In genomic region chr15:91502661-91503060, GRCm38 (mm10) we compare ENCODE assay signal across 11 mouse cellular contexts.
DNase-seq lines count a peak whose midpoint lies in the region; ATAC-seq and TF ChIP-seq lines count a peak whose summit lies in the region.
"Had no signal": no experiment of that assay in that cellular context is flagged by ENCODE, and none has a peak within 500 bp of the region (broad histone marks: within the 10 kb centered on the region; RNA-seq: fewer than 3 reads in every experiment).

No protein-coding gene starts in this region.

- H3K4me2 ChIP-seq in kidney, embryonic 14.5 days (replicated peaks; ENCODE audit: low read depth, low read length): no peak overlapping the region
- H3K4me2 ChIP-seq in hindbrain, embryonic 15.5 days: no peak overlapping the region
- no peak overlapping the region for H3K4me2 ChIP-seq in intestine, postnatal 0 days (replicated peaks; ENCODE audit: low read depth)

- TF ChIP-seq CTCF in intestine, postnatal 0 days (IDR thresholded peaks at IDR 0.05; ENCODE audit: low read depth): no peak

- peak; percentile 71 for ATAC-seq in kidney, embryonic 14.5 days (ENCODE audit: low FRiP score, low TSS enrichment)
- ATAC-seq in hindbrain, embryonic 15.5 days (ENCODE audit: low FRiP score, low read depth): no peak; the same call in 1 of the 2 replicates
- no peak for ATAC-seq in intestine, postnatal 0 days
- ATAC-seq: CD4-positive, CD25-positive, alpha-beta regulatory T cell, adult 4 months had no signal

- no peak overlapping the region for H3K9ac ChIP-seq in kidney, embryonic 14.5 days (ENCODE audit: low read depth, low read length)
- H3K9ac ChIP-seq in hindbrain, embryonic 15.5 days: no peak overlapping the region
- H3K9ac ChIP-seq in intestine, postnatal 0 days (ENCODE audit: low read depth, low read length): no peak overlapping the region

- no peaks in the 10 kb centered on the region for H3K9me3 ChIP-seq in kidney, embryonic 14.5 days (ENCODE audit: control insufficient read depth, low read length)
- H3K9me3 ChIP-seq in hindbrain, embryonic 15.5 days: no peaks in the 10 kb centered on the region
- no peaks in the 10 kb centered on the region for H3K9me3 ChIP-seq in intestine, postnatal 0 days (ENCODE audit: control insufficient read depth)

- H3K27ac ChIP-seq in kidney, embryonic 14.5 days (ENCODE audit: low read depth, low read length): no peak overlapping the region
- H3K27ac ChIP-seq in hindbrain, embryonic 15.5 days (replicated peaks): 0 out of 2 replicates have a peak overlapping the region, but pooled peaks have one; percentile 25
- H3K27ac ChIP-seq in intestine, postnatal 0 days (ENCODE audit: low read depth, low read length): no peak overlapping the region

- no peak overlapping the region for H3K4me3 ChIP-seq in kidney, embryonic 14.5 days (ENCODE audit: low read length)
- H3K4me3 ChIP-seq in hindbrain, embryonic 15.5 days: no peak overlapping the region
- H3K4me3 ChIP-seq in intestine, postnatal 0 days (ENCODE audit: low read depth, low read length): no peak overlapping the region
- H3K4me3 ChIP-seq: erythroblast, embryonic 14.5 days; megakaryocyte, embryonic 14.5 days had no signal

- no peaks in the 10 kb centered on the region for H3K27me3 ChIP-seq in kidney, embryonic 14.5 days (ENCODE audit: control insufficient read depth, insufficient read depth, low read length)
- H3K27me3 ChIP-seq in hindbrain, embryonic 15.5 days: no peaks in the 10 kb centered on the region
- no peaks in the 10 kb centered on the region for H3K27me3 ChIP-seq in intestine, postnatal 0 days (replicated peaks; ENCODE audit: control insufficient read depth, insufficient read depth, low read length)
- H3K27me3 ChIP-seq: megakaryocyte, embryonic 14.5 days had no signal

- no peaks in the 10 kb centered on the region for H3K36me3 ChIP-seq in kidney, embryonic 14.5 days (ENCODE audit: control insufficient read depth, insufficient read depth, low read length)
- no peaks in the 10 kb centered on the region for H3K36me3 ChIP-seq in hindbrain, embryonic 15.5 days
- H3K36me3 ChIP-seq in intestine, postnatal 0 days (ENCODE audit: control insufficient read depth, insufficient read depth): no peaks in the 10 kb centered on the region

- H3K4me1 ChIP-seq in kidney, embryonic 14.5 days (ENCODE audit: control insufficient read depth, insufficient read depth, low read length): 0 out of 2 replicates have a peak, but pooled peaks cover 4% of the 10 kb centered on the region
- peaks cover 16% of the 10 kb centered on the region for H3K4me1 ChIP-seq in hindbrain, embryonic 15.5 days (replicated peaks)
- H3K4me1 ChIP-seq in intestine, postnatal 0 days (replicated peaks; ENCODE audit: control insufficient read depth, insufficient read depth, low read length): no peaks in the 10 kb centered on the region
- H3K4me1 ChIP-seq: megakaryocyte, embryonic 14.5 days had no signal

- 21% methylated on average over 1 of the region's 1 CpGs for whole genome bisulfite sequencing in kidney, embryonic 14.5 days
- WGBS in hindbrain, embryonic 15.5 days: 22% methylated on average over 1 of the region's 1 CpGs
- WGBS in intestine, postnatal 0 days: 56% methylated on average over 1 of the region's 1 CpGs

- intact Hi-C loops in heart, postnatal 25 days (cut with DNase I): no loop called here

- DNase-seq in kidney, adult 9 months: no peak
- peak; percentile 14 for DNase-seq in right cerebral cortex, adult 18-20 months
- DNase-seq in right cerebral cortex, postnatal 14 days: no peak
- peak; percentile 5 for DNase-seq in retina, postnatal 7 days (ENCODE audit: low read depth, low spot score)
- no peak for DNase-seq in heart, postnatal 25 days (ENCODE audit: low spot score)

Comparison
In these comparisons a context has a peak if more than half of its experiments do, and no peak if none do; other contexts are left out.
1. DNase-seq: peak in right cerebral cortex, adult 18-20 months (single experiment) and retina, postnatal 7 days (single experiment); none in kidney, adult 9 months (single experiment), right cerebral cortex, postnatal 14 days (single experiment) and heart, postnatal 25 days (single experiment).